Mouse (Mus musculus): Measurements from ENCODE around the gene Nim1k.
A peak's percentile ranks its signal among the peaks of the same experiment; 100 is the strongest.
"Not testable (repeated sequence)": the region's sequence is repeated elsewhere in the genome, so short reads cannot be mapped to it uniquely, and the experiment has no call there.

Nim1k gene

DNA sequence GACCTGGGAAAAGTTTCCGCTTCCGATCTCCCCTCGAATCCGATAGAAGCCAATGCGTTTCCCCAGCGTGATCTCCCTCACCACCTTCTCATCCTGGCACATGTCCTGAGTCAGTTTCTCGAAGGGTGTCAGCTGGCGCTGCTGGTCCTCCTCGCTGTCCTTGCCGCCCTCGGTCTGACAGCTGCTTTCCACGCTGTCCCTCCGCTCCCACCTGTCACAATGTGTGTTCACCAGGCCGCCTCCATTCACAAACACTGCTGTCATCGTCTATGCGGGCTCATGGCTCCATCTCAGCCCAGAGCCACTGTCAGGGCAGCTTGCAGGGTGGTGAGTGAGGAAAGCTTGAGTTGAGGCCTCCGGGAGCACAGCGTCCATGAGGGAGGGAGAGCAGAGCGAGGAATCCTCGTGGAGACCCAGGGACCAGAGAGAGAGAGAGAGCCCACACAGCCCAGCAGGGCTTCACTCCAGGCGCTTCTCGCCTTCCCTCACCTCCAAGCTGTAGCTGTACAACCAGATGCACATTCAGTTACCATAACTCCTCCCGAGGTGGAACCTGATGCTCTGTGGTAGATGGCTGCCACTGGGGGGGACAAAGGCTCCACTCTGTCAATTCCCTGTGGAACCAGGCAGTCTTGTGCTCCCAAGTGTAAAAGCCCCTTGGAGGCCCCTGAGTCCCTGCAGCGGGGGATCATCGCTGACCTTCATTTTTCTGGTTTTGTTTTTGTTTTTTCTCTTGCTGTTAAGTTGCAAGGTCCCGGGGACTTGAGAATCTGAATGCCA is 27.9 kb downstream of the Nim1k start:
- DNase-seq = peak; percentile 71

DNA sequence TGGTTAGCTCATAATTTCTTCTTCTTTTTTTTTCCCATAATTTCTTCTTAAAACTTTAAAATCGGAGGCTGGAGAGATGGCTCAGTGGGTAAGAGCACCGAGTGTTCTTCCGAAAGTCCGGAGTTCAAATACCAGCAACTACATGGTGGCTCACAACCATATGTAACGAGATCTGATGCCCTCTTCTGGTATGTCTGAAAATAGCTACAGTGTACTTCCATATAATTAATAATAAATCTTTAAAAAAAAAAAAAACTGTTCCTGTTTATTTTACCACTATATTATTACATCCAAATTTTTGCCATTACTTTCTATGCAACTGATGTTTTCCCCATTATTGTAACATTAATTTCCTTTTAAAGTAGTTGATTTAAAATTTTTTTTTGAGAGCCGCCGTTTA is 31.1 kb downstream of the Nim1k start:
- DNase-seq = no peak

DNA sequence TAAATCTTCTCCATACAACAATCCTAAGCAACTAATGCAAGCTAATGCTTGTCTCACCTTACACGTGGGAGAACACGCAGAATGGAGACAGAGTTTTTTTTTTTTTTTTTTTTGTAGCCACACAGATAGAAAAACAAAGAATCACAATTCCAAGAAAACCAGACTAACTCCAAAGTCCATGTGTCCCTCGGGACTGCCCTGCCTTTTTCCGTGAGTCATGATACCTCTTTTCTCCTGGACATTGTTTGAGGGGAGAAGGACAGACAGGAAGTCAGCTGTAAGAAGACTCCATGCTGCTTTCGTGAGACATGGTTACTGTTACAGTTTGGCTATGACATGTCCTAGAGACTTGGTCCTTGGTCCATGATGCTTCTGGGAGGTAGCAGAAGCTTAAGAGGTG is 32.3 kb downstream of the Nim1k start:
- DNase-seq = no peak

DNA sequence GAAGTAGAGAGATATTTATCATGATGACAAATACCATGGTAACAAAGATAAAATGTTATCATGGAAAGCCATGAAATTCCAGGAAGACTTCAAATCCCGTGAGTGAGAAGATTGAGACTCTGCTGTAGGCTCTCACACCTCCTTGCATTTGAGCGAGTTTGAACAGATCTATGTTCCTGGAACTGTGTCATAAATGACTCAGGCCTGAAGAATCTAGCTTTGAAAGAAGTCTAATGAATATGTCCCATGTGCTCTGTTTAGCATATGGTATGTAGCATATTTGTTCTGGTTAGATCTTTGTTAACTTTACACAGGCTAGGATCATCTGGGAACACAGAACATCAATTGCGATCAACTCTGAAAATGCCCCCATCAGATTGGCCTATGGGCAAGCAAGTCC is 33.2 kb downstream of the Nim1k start:
- no peak for DNase-seq

DNA sequence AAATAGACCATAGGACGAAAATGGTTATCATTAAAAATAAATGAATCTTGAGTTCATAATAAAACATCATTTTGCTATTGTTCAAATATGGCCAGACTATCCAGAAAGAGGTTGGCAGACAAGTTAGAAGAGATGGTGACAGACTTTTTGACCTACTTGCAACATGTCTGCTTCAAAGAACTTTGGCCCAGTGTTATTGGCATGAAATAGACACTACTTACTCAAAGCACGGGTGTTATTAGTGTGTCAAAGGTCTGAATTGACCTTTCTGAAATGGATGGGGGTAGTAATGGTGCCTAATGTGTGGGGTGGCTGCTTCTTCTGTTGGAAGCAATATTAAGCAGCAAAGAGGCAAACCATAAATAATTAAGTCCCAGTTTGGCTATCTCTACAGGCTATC is 39.6 kb downstream of the Nim1k start:
- DNase-seq = no peak

DNA sequence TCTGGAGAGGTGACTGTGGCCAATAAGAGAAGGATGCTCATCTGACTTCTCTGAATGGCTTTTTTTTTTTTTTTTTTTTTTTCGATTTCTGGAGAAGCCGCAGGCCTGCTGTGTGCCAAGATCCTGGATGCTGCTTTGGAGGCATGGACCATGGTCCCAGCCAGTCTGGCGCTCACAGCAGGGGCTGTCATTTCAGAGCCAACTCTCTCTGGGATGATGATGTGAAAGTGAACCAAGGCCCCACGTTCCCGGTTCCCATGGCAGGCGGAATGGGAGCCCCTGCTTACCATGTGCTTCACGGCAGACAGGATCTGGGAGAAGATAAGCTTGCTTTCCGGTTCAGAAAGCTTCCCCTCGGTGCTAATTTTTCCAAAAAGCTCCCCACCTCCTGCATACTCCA is 41.9 kb downstream of the Nim1k start:
- DNase-seq = no peak

DNA sequence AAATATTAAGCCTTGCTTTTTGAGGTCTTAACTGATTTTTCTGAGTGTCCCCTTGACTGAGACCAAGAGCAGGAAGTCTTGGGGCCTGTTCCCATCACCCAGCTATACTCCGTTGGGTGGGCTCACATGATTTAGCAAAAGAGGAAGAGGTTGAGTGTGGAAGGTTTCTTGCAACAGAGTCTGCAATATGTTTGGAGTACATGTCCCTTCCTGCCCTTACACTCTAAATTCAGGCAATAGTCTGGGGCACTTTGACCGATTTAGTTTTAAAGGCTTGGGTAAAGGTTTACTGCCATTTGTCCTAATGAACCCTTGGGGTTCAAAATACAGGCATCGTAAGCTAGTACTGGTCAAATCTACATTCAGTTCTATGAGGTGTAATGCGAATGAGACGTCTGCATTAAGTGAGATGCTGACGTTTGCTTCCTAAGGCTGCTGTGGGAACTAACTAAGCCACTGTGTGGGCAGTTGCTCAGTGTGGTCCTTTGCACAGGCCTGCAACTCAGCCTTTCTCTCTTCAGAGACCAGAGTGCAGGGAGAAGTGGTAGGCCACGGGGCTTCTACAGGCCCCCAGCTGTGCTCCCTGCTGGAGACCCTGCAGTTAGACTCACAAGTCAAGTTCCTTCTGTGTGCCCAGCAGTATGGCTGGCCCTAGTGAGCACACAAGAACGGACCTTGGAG is 42.4 kb downstream of the Nim1k start:
- DNase-seq = no peak

DNA sequence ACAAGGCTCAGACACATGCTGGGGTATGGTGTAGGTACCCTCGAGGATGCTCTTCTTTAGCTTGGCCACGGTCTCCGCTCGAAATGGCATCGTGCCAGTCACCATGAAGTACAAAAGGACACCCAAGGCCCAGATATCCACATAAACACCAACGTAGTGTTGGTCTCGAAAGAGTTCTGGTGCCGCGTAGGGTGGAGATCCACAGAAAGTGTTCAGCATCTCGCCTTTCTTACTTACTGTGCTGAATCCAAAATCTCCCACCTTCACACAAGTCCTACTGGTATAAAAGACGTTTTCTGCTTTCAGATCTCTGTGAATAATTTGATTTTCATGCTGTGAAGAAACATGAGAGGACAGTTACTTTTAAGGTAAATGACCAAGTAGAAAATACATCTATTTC is 43.2 kb downstream of the Nim1k start:
- DNase-seq = no peak

DNA sequence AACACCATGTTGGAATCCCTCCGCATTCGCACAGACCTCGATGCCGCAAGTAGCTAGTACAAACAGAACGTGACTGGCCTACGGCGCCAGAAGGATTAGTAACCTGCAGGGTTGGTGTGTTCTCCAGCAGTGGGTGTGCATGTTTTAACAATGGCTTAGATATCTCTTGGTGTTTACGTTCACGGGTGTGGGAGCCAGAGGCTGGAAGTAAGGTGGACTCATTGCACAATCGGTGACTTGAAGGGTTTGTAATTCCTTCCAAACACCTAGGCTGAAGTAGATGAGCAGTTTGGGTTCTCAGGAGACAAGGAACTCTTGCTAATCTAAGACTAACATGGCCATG is 45.4 kb downstream of the Nim1k start:
- no peak for DNase-seq

DNA sequence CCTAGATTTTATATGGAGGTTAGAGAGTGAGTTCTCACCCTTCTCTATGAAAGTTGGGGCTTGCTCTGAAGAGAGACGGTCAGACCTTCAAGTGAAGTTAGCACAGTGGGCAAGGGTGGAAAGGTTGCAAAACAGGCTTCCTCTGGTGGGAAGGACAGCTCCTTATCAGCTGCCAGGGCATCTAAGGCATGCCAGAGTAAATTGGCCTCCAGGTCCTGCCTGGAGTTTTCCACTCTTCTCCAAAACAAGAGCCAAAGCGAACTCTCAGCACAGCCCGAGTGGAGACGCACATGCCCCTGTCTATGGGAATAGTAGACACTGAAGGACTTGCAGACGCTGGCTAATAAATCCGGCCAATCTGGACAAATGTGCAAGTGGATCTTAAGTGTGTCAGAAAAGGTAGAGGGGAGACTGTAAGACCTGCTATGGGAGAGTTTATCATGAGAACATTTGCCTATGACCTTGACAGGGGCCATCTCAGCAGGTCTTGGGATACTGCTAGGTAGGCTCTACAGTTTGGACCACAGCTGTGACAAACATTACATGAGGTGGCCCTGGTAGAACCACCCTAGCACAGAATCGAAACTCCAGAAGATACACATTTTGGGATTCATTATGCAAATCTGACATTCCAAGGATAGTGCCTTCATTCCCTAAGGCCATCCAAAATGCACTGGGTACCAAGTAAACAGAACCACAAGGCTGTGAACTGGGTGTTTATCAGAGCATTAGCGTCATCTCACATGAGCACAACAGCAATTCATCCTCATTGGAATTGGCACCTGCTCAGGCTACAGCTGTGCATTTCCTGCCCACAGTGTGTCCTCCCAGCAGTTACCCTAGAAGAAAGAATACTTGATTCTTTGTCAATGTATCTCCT is 46.1 kb downstream of the Nim1k start:
- DNase-seq = no peak

DNA sequence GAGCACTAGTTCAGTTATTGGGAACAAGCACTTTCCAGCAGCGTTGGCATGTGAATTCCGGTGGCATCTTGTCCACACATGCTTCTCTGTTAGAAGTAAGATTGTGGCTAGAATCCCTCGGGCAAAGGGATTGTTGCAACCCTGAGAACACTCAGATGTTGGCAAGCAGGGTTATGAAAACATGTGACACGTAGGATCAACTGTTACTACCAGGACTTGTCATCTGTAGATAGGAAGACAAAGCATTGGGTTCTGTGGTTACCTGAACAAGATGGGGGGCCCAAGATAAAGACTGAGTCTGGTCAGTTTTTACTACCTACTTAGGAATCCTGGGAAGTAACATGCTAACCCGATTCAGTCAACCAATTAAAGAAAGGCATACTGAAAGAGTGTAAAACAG is 46.7 kb downstream of the Nim1k start:
- DNase-seq = no peak

DNA sequence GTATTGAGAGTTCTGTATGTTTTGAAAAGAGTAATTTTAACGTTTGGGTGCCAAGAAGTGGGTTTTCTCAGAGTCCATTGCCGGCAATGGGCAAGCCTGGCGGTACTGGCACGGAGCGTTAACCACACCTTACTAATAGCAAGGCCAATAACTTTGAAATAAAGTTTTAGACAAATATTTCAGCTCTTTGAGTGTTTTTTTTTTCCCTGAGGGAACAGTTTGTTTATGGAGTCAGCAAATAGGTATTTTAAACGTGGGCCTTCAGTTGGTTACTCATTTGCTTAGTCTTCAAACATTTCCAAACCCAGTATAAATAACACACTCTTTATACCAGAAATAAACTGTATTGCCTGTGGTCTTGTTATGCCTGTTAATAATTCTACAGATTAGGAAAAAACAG is 47.8 kb downstream of the Nim1k start:
- DNase-seq = no peak

DNA sequence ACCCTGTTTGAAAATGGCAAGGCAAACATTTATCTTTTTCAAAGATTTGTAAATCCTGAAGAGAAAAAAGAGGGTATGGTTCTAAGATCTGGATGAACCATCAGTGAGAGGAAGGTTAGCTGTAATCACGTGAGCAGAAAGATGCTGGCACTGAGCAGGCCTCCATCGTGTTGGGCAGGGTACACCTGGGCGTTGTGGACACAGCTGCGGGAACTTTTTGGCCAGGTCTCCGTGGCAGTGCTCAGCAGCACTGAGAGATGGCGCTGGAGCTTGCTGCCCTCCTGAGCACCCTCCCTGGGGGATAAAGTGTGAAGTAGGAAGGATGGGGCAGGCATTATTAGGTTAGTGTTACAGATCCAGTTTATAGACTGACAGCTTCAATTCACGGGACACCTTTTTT is 48.7 kb downstream of the Nim1k start:
- DNase-seq = no peak

DNA sequence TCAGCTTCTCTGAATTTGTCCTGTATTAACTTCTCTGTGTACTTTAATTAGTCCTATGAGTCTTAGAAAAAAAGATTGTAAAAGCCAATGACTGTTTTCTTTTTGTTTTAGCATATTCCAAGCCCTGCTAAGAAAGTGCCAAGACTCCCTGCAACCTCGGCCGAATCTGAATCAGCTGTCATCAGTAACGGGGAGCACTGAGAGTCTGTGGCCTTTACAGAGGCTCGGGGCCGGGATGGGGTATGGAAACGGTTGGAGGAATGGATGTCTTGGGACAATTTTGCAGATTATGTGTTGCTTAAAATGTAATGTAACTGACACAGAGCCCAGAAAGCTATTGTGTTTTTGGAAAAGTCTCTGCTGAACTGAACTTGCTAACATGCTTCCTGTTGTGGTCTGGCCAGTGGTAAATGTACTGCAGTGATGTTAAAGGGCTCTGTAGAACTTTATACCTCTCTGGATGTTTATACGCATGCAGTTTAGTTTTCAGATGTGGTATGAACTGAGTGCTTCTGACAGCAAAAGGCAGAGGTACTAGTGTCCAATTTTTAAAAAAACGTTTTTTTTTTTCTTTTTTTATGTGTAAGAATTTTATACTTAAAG is 49.3 kb downstream of the Nim1k start:
- not testable (repeated sequence) for DNase-seq

DNA sequence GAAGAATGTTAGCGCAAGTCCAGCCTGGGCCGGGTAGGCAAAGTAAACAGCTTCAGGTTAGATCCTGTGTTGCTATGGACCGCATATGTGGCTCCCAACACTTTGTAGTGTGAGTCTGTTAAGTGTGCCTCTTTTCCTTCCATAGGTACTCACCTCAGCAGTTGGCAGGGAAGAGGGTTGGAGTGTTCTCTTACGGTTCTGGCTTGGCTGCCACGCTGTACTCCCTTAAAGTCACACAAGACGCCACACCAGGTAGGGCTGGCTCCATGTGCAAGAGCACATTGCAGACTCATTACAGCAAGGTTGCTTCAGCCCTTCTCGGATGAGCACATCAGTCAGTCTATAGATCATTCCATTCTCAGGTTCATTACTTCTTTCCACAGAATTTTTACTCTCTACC is 51.4 kb downstream of the Nim1k start:
- DNase-seq = no peak

DNA sequence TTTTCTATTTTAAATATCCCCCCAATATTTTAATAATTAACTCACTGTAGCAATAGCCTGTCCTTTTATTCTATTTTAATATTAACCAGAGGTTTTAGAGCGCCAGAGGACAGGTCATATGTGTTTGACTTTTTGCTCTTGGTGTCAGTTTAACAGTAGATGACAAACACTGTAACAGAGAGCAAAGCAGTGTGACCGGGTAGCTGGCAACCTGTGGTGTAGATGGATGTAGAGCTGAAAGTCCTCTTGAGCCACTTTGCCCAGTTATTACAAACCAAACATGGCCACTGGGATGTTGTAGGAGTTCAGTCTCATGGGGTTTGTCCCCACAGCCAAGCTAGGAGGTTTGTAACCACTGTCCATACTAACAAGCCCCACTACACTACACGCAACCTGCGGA is 57.2 kb downstream of the Nim1k start:
- DNase-seq = no peak

DNA sequence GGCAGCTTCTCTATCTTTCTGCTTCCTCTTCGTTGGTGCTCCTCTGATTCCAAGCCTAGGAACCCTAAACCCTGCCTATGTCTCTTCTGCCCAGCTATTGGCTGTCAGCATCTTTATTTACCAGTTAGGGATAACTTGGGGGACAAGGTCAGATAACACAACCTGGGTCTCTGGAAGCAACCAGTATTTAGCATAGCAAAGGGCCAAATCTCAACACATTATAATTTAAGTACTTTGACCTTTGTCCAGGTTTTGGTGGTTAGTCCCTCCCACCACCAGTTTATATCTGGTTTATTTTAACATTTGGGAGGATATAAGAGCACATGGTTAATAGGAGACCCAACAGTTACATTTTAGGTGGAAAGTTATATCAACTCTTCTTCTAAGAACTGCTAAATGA is 59.2 kb downstream of the Nim1k start:
- no peak for DNase-seq

DNA sequence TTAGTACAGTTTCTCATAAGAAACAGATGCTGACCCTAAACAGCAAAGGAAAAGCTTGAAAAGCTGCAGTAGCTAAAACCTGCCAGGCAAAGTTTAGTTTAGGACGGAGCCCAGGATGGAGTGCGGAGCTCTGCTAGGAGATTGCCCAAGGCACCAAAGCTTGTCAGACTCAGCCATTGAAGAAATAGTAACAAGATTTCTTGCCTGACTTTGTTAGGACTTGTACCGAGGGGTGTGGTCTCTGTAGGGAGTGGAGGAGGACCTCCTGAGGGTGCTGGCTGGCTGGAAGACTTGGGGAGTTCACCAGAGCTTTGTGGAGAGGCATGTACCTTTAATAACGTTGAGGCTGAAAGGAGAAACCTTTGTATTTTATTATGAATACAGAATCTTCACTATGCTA is 60.0 kb downstream of the Nim1k start:
- DNase-seq = no peak

DNA sequence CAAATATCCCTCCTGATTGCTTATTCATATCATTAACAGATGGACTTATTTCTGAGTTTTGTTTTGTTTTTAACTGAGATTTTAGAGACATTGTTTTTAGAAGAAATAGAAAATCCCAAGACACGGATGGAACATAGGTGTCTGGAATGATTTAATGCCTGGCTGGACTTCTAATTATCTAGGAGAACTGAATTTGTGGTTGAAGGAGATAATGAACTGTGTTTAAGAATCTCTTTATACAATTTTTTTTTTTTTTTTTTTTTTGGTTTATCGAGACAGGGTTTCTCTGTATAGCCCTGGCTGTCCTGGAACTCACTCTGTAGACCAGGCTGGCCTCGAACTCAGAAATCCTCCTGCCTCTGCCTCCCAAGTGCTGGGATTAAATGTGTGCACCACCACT is 63.7 kb downstream of the Nim1k start:
- not testable (repeated sequence) for DNase-seq

DNA sequence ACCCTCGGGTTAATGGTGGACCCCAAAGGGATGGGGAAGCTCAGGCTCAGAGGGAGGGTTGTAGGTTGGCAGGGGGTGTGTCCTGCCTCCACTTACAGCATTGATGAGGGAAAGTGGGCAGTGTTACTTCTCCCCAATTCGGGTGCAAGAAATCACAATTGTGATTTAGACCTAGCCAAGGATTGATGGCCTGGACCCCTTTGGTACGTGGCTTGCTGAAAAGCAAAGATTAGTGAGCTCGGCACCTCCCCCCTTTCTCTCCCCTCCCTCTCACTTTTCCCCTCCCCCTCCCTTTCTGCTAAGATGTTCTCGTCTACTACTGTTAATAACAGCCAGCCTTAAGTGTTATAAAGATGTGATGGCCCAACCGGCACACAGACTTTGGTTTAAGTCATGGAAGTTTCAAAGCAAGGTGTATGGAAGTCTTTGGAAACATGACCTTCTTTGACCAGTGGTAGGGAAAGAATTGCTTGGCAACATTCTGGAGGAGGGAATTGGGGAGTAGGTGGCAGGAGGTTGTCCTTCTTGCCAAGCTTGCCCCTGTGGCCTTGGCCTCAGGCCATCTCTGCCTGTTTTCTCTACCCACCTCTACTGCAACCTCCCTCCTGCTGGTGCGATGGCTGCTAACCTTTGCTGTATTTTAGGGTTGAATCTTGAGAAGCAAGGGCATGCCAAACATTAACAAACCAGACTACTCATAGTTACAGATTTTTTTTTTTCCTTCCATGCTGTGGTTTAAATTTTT is 64.6 kb downstream of the Nim1k start:
- no peak for DNase-seq

DNA sequence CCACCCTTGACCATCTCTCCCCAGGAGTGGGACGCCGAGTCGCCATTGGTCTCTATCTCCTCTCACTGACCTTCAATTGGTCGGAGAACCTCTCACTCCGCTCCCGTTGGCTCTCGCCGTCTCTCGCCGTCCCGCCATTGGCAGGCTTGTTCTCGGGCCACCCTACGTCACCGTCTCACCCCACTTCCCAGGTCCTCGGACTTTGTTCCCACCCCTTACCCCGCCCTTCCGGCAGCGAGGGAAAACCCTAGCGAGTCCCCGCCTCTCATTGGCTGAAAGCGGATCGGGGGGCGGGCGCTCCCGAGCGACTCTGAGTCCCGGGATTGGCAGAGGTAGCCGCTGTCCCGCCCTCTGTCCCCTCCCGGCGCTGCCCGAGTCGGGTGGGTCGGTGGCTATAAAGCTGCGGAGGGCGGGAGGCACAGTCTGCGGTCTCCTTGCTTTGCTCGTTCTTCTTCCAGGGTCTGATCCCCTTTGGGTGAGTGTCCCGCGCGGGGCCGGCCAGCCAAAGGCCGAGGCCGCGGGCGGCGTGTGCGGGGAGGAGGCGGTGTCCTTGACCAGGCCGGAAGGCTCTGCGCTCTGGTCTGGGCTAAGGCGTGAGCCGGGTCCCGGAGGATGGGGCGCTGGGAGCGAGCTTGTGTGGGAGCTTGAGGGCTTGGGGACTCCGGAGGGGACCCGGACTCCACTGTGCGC is 65.5 kb downstream of the Nim1k start, which contains the start of gene Hmgcs1:
Gene Hmgcs1, plus strand, starts transcription at position 341 of the 690 bp plus-strand sequence.
- peak; percentile 100 for DNase-seq

DNA sequence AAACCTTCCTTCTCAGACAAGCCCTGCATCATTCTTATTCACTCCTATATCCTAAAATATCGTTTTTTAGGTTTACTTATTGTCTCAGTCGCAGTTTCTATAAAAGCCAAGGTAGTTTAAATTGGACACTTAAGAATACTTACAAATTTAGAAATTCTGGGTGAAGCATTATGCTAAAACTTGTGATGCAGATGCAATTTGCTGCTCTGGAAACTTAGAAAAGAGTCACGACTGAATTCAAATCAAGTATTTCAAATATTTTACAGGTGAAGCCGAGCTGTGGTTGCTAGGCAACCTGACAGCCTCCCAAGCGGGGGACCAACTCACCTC is 66.0 kb downstream of the Nim1k start:
- DNase-seq = no peak

Measured in right cerebral cortex, adult 18-20 months (tissue).